Mouse (Mus musculus): ENCODE results near the gene Jak2.
A peak's percentile ranks its signal among the peaks of the same experiment; 100 is the strongest.

Gene Jak2

DNA sequence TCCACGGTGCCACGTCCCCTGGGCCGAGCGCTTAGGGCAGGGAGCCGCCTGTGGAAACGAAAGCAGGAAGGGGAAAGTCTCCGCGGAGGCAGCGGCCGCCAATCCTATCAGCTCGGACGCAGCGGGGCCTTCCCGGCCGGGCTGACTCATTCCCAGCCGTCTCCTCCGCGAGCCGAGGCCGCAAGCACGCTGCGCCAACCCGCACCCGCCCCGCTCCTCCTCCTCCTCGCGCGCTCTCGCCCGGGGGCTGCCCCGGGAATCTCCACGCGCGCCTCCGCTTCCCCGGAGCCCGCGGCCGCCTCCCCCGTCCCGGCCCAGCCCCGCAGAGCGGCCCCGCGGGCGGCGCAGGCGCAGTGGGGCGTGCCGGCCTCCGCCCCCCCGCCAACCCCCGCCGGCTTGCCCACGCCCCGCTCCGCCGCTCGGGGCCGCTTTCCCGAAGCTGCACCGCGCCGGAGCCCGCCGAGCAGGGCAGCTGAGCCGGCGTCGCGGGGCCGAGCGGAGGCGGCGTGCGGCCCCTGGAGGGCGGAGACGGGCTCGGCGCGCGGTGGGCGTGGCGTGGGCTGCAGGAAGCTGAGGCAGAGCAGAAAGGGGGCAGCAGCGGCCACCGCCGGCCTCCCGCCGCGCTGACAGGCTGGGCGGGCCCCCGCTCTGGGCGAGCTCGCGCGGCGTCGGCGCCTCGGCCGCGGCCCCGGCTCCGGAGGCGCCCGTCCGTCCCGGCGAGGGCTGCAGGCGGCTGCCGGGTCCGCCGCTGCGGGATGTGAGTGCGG is at the start of gene Jak2:
TSS of gene Jak2 (plus strand) at position 638 of the 767 bp plus-strand sequence.
- DNase-seq (ENCODE audit: inconsistent ontology term): peak; percentile 98

GRCm38 (mm10) chr19:29203337-29203736 is 48.3 kb upstream of the Jak2 start:
- no peak for DNase-seq (ENCODE audit: inconsistent ontology term)

GRCm38 (mm10) chr19:29204583-29204982 is 47.0 kb upstream of the Jak2 start:
- peak; percentile 76 for DNase-seq (ENCODE audit: inconsistent ontology term)

- DNase-seq (ENCODE audit: inconsistent ontology term): no peak
These were observed 46.4 kb upstream of the Jak2 start for GRCm38 (mm10) chr19:29205267-29205666.

DNA sequence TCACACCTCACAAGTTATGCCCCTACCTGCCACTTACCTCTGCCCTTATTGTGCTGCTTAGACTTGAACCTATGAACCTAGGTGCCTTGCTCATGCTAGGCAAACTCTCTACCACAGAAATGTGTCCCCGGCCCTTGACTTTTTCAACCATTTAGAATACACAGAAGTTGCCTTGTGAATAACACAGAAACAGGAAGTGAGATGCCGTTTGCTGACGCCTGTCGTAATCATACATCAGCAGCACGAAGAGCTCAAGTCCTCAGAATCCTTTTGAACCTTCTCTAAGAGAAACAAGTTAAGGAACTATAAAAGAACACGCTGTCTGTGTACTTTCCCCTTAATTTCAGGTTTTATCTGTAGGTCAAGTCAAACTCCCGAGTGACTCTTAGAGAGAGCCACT is 41.7 kb upstream of the Jak2 start:
- no peak for DNase-seq (ENCODE audit: inconsistent ontology term)

DNA sequence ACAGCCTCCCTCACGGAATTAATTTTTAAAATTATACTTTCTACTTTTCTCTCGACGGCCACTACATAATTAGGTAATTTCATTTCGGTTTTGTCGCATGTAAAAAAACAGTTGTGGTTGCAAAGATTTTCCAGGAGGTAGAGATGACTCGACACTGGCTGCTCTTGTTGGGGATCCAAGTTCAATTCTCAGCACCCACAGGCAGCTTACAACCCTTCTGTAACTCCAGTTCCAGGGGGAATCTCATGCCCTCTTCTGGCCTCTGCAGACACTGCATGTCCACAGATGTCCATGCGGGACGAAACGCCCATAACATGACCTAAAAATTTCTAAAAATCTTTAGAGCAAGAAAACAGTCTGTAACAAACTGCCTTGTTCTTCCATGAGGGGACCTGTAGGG is 41.3 kb upstream of the Jak2 start:
- no peak for DNase-seq (ENCODE audit: inconsistent ontology term)

DNA sequence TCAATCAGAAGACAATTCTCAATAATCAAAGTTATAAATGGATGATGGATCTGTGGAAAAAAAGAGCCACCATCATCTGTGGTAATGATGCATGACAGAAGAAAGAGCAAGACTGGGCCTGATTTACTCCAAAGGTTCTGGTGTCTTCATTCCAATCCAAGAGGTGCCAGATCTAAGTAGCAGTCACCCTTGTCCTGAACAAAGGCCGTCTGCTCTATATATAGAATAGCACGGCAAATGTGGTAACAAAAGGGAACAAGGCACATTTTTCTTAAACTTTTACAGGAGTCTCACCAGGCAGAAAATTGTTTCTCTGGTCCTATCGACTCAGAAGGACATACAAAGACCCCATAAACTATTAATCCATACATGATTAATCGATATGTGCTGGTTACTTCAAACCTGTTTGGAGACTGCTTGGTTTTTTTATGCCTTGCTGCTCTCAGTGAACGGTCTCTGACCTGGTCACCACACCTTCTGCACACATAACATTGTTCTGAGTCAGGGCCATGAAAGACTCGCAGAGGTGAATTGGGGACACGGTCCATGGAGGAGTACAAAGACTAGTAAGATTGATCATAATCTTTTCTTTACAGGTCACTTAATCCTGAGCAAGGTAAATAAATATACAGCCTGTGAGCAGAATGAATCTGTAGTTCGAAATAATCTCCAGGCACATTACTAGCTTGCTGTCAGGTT is 35.7 kb upstream of the Jak2 start:
- peak; percentile 12 for DNase-seq (ENCODE audit: inconsistent ontology term)

DNA sequence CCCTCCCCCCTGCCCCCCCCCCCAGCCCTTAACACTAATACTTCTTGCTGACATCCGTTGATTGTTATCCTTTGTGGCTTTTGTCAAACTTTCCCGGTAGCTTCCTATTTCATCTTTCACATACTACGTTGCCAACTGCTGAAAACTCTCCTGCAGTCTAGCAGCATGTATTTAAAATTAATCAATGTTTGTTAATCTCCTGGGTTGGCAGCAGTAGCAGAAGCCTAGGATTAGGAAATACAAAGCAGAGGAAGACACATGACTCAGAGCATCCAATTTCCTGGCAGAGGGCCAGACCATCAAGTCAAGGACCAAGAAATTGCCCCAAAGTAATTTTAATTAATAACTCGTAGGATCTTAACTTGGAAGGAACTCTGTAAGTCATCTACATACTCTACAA is 29.8 kb upstream of the Jak2 start:
- peak; percentile 17 for DNase-seq (ENCODE audit: inconsistent ontology term)

- no peak for DNase-seq (ENCODE audit: inconsistent ontology term)
These were observed 26.7 kb upstream of the Jak2 start for GRCm38 (mm10) chr19:29224968-29225367.

DNA sequence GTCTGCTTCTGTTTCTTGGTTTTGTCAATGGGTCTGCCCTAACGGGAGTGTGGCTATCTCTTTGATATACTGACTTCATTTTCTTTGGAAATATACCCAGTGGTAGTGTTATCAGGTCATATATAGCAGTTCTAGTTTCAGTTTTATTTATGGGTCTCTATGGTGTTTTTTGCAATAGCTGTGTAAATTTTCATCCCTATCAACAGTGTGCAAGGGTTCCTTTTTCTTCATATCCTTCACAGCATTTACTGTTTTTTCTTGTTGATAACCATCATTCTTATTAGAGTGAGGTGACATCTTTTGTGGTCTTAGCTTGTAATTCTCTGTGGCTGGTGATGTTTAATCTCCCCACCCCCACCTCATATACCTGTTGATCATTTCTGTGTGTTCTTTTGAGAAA is 24.6 kb upstream of the Jak2 start:
- no peak for DNase-seq (ENCODE audit: inconsistent ontology term)

- no peak for DNase-seq (ENCODE audit: inconsistent ontology term)
These were observed 23.6 kb upstream of the Jak2 start for GRCm38 (mm10) chr19:29227941-29228590.

DNA sequence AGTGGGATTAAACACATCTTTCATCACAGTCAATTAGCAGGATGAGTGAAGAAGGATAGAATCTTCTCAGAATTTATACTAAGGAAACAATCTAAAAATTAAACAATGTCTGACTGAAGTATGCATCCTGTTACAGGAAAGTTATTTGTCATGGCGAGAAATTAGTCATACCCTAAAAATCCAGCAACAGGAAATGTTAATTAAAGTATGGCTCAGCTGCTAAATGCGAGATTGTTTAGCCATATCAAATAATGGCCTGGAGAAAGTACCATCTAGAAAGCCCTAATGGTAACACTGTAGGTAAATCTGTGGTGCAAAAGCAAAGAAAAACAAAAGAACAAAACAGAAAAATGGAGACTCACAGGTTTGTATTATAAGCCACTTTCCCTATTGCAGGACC is 22.6 kb upstream of the Jak2 start:
- peak; percentile 68 for DNase-seq (ENCODE audit: inconsistent ontology term)

DNA sequence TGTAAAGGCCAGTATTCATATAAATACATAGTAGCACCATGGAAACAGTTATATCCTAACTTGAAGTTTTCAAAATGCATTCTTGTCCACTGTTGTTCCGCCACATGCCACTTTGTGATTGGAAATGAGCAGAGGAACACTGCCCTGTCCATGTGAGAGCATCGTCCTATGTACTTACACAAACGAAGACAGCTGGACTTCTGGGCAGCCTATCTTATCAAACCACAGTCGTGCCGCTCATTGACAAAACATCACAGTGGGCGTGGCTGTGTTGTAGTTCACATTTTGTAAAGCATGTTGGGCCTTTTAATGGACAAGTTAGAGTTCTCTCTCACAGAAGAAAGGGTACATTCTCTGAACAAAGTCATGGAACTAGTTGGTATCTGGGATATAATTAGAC is 18.9 kb upstream of the Jak2 start:
- no peak for DNase-seq (ENCODE audit: inconsistent ontology term)

DNA sequence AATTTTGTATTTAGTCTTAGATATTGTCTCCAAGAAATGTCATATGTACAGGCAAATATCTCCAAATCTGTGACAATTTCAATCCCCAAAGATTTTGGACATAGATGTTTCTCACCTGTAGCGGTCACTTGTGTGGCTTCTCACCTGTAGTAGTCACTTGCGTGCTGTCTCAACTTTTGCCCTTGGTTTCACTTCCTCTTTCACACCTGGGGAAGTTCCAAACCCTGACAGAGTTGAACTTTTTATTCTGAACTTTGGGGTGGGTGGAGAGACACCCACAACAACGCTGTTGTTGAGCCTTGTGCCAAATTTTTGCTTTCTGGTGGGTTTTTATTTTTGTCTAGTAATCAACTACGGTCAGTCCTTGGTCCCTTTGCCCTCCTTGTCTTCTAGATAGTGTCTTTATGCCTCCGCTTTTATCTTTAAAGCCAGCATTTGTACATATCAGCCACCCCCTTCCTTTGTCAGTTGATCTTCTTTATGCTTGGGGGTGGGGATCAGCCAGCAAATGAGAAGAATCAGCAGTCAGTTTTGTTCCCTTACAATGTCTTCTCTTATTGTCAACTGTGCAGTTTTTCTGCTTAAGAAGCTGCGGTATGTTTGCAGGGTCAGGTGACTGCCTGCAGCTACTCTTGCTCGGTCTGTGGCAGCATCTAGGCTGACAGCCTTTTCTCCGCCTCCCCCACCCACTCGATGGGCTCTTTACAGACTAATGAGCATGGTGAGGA is 14.8 kb upstream of the Jak2 start:
- DNase-seq (ENCODE audit: inconsistent ontology term): no peak

DNA sequence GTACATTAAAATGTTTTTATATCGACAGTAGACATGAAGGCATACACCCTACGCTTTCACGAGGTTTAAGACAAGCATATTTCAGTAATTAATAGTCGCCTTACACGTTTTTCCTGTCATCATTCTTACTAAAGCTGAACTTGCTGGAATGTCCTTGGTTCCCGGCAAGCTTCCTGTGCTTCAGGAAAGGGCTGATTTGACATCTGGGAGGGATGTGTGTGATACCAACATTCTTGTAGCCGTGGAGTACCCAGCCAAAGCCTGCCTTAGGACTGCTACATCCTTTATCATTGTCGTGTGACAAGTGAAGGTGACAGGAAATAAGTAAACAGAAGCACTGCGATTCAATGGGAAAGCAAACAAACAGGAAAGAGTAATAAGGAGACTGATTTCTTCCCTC is 13.5 kb upstream of the Jak2 start:
- DNase-seq (ENCODE audit: inconsistent ontology term): no peak

- no peak for DNase-seq (ENCODE audit: inconsistent ontology term)
These were observed 12.0 kb upstream of the Jak2 start for GRCm38 (mm10) chr19:29239513-29240235.

DNA sequence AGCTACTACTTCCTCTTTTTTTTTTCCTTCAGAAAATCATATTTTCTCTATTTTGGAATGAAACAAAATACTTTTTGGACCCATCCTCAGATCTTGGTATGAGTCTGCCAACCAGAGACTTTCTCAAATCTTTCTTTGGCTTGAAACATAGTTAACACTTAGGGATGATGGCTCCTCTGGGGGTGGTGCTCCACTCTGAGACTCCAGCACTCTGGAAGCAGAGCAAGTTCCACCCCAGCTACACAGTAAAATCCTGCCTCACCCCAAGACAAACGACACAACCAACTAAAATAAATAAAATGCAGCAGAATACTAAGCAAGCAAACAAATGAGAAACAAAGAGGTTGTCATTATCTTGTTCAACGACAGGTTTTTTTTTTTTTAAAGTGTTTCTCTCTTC is 11.0 kb upstream of the Jak2 start:
- DNase-seq (ENCODE audit: inconsistent ontology term): no peak

DNA sequence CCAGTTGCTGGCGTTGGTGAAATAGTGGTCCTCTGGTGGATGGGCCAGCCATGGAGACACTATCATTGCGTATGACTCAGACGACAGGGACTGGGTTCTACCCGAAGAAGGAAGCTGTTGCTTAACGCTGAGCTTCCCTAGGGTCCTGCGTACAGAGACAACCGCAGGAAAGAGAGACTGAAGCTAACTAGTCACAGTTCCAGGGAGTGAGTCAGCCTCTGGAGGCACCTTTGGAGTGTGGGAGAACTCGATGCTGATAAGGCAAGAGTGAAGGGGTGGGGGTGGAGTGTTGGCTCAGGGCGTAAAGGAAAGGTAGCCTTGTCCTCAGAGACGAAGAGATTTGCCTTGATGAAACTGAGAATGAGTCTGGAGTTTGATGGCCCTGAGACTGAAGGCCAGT is 10.0 kb upstream of the Jak2 start:
- no peak for DNase-seq (ENCODE audit: inconsistent ontology term)

- peak; percentile 34 for DNase-seq (ENCODE audit: inconsistent ontology term)
These were observed 1.7 kb upstream of the Jak2 start for GRCm38 (mm10) chr19:29249933-29250332.

DNA sequence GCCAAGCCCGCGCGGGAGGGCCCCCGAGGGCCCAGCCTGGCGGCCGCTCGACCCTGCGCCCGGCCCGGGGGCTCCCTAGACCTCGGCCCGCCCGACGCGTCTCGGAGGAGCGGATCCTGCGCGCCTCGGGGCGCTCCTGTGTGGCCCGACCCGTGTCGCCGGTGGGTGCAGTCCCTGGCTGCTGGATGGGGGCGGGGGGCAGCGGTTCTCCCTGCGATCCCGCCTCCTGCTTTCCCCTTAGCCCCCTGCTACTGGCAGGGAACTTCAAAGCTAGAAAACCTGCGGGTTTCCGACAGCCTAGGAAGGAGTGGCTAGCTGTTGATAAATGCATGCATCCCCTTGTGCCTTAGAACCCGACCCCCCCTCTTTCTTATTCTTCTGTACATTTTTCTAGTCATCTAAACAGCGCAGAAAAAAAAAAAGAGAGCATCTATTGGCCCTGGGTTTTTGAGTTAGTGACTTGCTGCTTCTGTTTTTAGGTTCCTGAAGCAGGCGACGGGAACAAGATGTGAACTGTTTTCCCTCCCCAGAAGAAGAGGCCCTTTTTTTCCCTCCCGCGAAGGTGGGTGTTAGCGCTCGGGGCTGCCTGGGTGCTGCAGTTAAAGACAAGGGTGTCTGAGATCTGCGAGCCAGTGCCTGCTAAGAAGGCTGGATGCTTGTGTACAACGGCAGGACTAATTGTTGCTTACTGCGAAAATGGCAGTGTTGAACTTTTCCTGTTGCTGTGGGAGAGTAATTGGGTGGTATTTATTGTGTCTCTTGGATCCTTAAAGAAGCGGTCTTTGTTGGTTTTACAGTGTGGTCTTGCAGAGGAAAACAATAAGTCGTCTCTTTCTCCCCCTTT is 552 bp downstream of the Jak2 start:
- DNase-seq (ENCODE audit: inconsistent ontology term): peak; percentile 48

Data from Muller cell, postnatal 12 days (primary cell).